In genomic region chr4:119430678-119431077, GRCm38 (mm10) we compare ENCODE assay signal across 8 mouse cellular contexts. TPM values are rescaled to one million over a fixed set of nuclear protein-coding genes. Genes with fewer than 3 reads are reported as not detected.
DNase-seq lines count a peak whose midpoint lies in the region; TF ChIP-seq lines count a peak whose summit lies in the region.
"Had no signal": no experiment of that assay in that cellular context is flagged by ENCODE, and none has a peak within 500 bp of the region (broad histone marks: within the 10 kb centered on the region; RNA-seq: fewer than 3 reads in every experiment).

No protein-coding gene starts in this region.

- peak; percentile 48; the same call in 1 of the 2 replicates for TF ChIP-seq CTCF in testis, adult 2 months (IDR thresholded peaks at IDR 0.05; ENCODE audit: control insufficient read depth, insufficient read depth, insufficient replicate concordance, low read depth, low read length)
- peak; percentile 82 for TF ChIP-seq CTCF in lung, adult 2 months (IDR thresholded peaks at IDR 0.05; ENCODE audit: insufficient read depth, low read length)

- no peak overlapping the region for H3K4me3 ChIP-seq in testis, adult 2 months (ENCODE audit: control insufficient read depth, low read depth, low read length)
- no peak overlapping the region for H3K4me3 ChIP-seq in embryonic facial prominence, embryonic 10.5 days
- H3K4me3 ChIP-seq in lung, adult 2 months (replicated peaks; ENCODE audit: extremely low read depth, low read depth, low read length), result no peak overlapping the region

- DNase-seq in testis, postnatal 14 days (ENCODE audit: low spot score), result no peak
- DNase-seq in adrenal gland, postnatal 14 days, result peak; percentile 76
- DNase-seq in embryonic facial prominence, embryonic 10.5 days (ENCODE audit: low spot score), result peak; percentile 37
- DNase-seq in kidney, adult 11 months, result peak; percentile 58
- DNase-seq in lung, adult 2 months, result peak; percentile 54
- DNase-seq in spleen, postnatal 10 days (ENCODE audit: low spot score in 2 of 2), result peak; percentile 58 to 82

- no peaks in the 10 kb centered on the region for H3K36me3 ChIP-seq in testis, adult 2 months (ENCODE audit: control insufficient read depth, insufficient read depth, low read length)
- H3K36me3 ChIP-seq in embryonic facial prominence, embryonic 10.5 days (replicated peaks), result no peaks in the 10 kb centered on the region

- no peak for TF ChIP-seq POLR2A in testis, adult 2 months (IDR thresholded peaks at IDR 0.05; ENCODE audit: control insufficient read depth, low read depth, low read length)
- no peak for TF ChIP-seq POLR2A in lung, adult 2 months (IDR thresholded peaks at IDR 0.05; ENCODE audit: borderline replicate concordance, extremely low read depth, low read depth, low read length)

- H3K27ac ChIP-seq in testis, adult 2 months (ENCODE audit: control insufficient read depth, insufficient read depth, low read depth, low read length), result no peak overlapping the region; the same call in 1 of the 2 replicates
- no peak overlapping the region for H3K27ac ChIP-seq in embryonic facial prominence, embryonic 10.5 days (replicated peaks)

- H3K9me3 ChIP-seq in embryonic facial prominence, embryonic 10.5 days, result peaks cover 2% of the 10 kb centered on the region; the same call in 1 of the 2 replicates

- no peaks in the 10 kb centered on the region for H3K4me1 ChIP-seq in testis, adult 2 months (ENCODE audit: control insufficient read depth, insufficient read depth, low read length)
- no peaks in the 10 kb centered on the region for H3K4me1 ChIP-seq in embryonic facial prominence, embryonic 10.5 days
- no peaks in the 10 kb centered on the region for H3K4me1 ChIP-seq in lung, adult 2 months (ENCODE audit: control insufficient read depth, insufficient read depth, low read length)

- no peaks in the 10 kb centered on the region for H3K27me3 ChIP-seq in testis, adult 2 months (ENCODE audit: control insufficient read depth, insufficient read depth, low read length)
- H3K27me3 ChIP-seq in embryonic facial prominence, embryonic 10.5 days (replicated peaks; ENCODE audit: low read depth, poor library complexity, severe bottlenecking), result 0 out of 2 replicates have a peak, but pooled peaks cover 8% of the 10 kb centered on the region

- 31% methylated on average over 5 of the region's 5 CpGs for WGBS in embryonic facial prominence, embryonic 10.5 days
- WGBS in lung, adult 2 months, result 24% methylated on average over 5 of the region's 5 CpGs

RNA-seq across cellular contexts. Expression of gene Zmynd12, which starts 8.1 kb away (rescaled TPM):
- polyA plus RNA-seq in testis, adult 2 months (2012; rRNA removed), result 89.5 and 104 TPM in 2 replicates
- 1.1 and 1.6 TPM in 2 replicates for total RNA-seq in adrenal gland, postnatal 14 days (2021)
- polyA plus RNA-seq in embryonic facial prominence, embryonic 10.5 days (2016; fragmentation: Nextera tagmentation; extraction: Ambion mirVana), result 0.15 and 0.36 TPM in 2 replicates
- 5.8 and 6.4 TPM in 2 replicates for polyA plus RNA-seq in lung, adult 2 months (2012; rRNA removed)
- total RNA-seq: gastrocnemius, adult 8-10 months had no signal

RNA-seq across cellular contexts. Expression of gene Ppcs, which starts 8.5 kb away (rescaled TPM):
- polyA plus RNA-seq in testis, adult 2 months (2012; rRNA removed), result 4.8 and 5.3 TPM in 2 replicates
- total RNA-seq in adrenal gland, postnatal 14 days (2021), result 36.5 and 41.5 TPM in 2 replicates
- polyA plus RNA-seq in embryonic facial prominence, embryonic 10.5 days (2016; fragmentation: Nextera tagmentation; extraction: Ambion mirVana), result 33.2 and 35.3 TPM in 2 replicates
- polyA plus RNA-seq in lung, adult 2 months (2012; rRNA removed), result 9.3 and 9.9 TPM in 2 replicates

RNA-seq across cellular contexts. Expression of gene Ccdc30, which starts 15.4 kb away (rescaled TPM):
- 182 and 206 TPM in 2 replicates for polyA plus RNA-seq in testis, adult 2 months (2012; rRNA removed)
- total RNA-seq in adrenal gland, postnatal 14 days (2021), result 8.4 and 9.7 TPM in 2 replicates
- 5.1 and 6.4 TPM in 2 replicates for polyA plus RNA-seq in embryonic facial prominence, embryonic 10.5 days (2016; fragmentation: Nextera tagmentation; extraction: Ambion mirVana)
- polyA plus RNA-seq in lung, adult 2 months (2012; rRNA removed), result 3.4 and 4.2 TPM in 2 replicates

Comparison
In these comparisons a context has a peak if more than half of its experiments do, and no peak if none do; other contexts are left out.
1. RNA of gene Zmynd12, which starts 8.1 kb away (polyA plus RNA-seq): 89.5 to 104 TPM in testis, adult 2 months; 5.8 to 6.4 TPM in lung, adult 2 months and 0.15 to 0.36 TPM in embryonic facial prominence, embryonic 10.5 days; every median in the first group is over 10 times any median in the second.
2. RNA of gene Ccdc30, which starts 15.4 kb away (polyA plus RNA-seq): 182 to 206 TPM in testis, adult 2 months; 5.1 to 6.4 TPM in embryonic facial prominence, embryonic 10.5 days and 3.4 to 4.2 TPM in lung, adult 2 months; every median in the first group is over 10 times any median in the second.